Mouse (Mus musculus) lung, postnatal 0 days (tissue): Measurements from ENCODE around the gene Mapk3. TPM values are rescaled to one million over a fixed set of nuclear protein-coding genes. Genes with fewer than 3 reads are reported as not detected.
A peak's percentile ranks its signal among the peaks of the same experiment; 100 is the strongest.

ENCODE experiments used
- ATAC-seq: fragments of 200-750 bp; cut with Nextera tagmentation; 2 replicates; pipeline ENCODE4 v1.8.0; 2017; ENCODE audit warnings: moderate library complexity
- DNase-seq: peaks from one replicate; pipeline ENCODE4 v3.0.0-alpha.2; 2016; ENCODE audit warnings: low spot score
- H3K27ac ChIP-seq: fragments of 300-500 bp; sonication (generic); 2 replicates; pipeline ENCODE4 v1.5.1; 2014; ENCODE audit warnings: antibody characterized with exemption, mild to moderate bottlenecking, low read length, mixed read lengths
- H3K27me3 ChIP-seq: fragments of 300-500 bp; sonication (generic); replicated peaks from 2 replicates; pipeline ENCODE4 v1.6.1; 2014; ENCODE audit warnings: low read length, mixed read lengths; ENCODE audit not compliant: insufficient read depth
- H3K36me3 ChIP-seq: fragments of 300-500 bp; sonication (generic); 2 replicates; pipeline ENCODE4 v1.6.1; 2014; ENCODE audit warnings: low read length, mixed read lengths; ENCODE audit not compliant: insufficient read depth
- H3K4me1 ChIP-seq: fragments of 300-500 bp; sonication (generic); 2 replicates; pipeline ENCODE4 v1.6.1; 2014; ENCODE audit warnings: antibody characterized with exemption, low read depth, low read length, mixed read lengths; ENCODE audit not compliant: insufficient read depth
- H3K4me2 ChIP-seq: fragments of 300-500 bp; sonication (generic); replicated peaks from 2 replicates; pipeline ENCODE4 v1.6.1; 2014; ENCODE audit warnings: low read depth, mild to moderate bottlenecking, low read length, moderate library complexity, mixed read lengths
- H3K4me3 ChIP-seq: fragments of 300-500 bp; sonication (generic); 2 replicates; pipeline ENCODE4 v1.5.1; 2014; ENCODE audit warnings: low read depth, low read length
- H3K9ac ChIP-seq: fragments of 300-500 bp; sonication (generic); replicated peaks from 2 replicates; pipeline ENCODE4 v1.6.1; 2014; ENCODE audit warnings: low read depth, mild to moderate bottlenecking
- H3K9me3 ChIP-seq: fragments of 300-500 bp; sonication (generic); 2 replicates; pipeline ENCODE4 v1.6.1; 2016; ENCODE audit warnings: low read length, mixed read lengths
- CTCF ChIP-seq: IDR thresholded peaks from 2 replicates; pipeline ENCODE4 v1.5.1; 2016; ENCODE audit warnings: antibody characterized with exemption, mild to moderate bottlenecking
- EP300 ChIP-seq: IDR thresholded peaks from 2 replicates; pipeline ENCODE4 v1.6.1; 2016; ENCODE audit warnings: antibody characterized with exemption, mild to moderate bottlenecking, control low read depth
- WGBS: fragments of 180-500 bp; shearing (Covaris S2); extraction: QIAGEN DNeasy Blood & Tissue Kit; methylation state at CpG from one replicate; pipeline ENCODE4 v1.1.7; 2014; 5-methylcytosine and 5-hydroxymethylcytosine counted together
- polyA plus RNA-seq: library from polyadenylated mRNA; unstranded; fragments of >200 nt; fragmentation: Nextera tagmentation; extraction: Ambion mirVana; gene quantifications from 2 replicates; pipeline ENCODE4 v1.2.1, GENCODE M21; 2015

Gene Mapk3
- polyA plus RNA-seq, 1 experiment from 2014 or later, result 183 TPM

- H3K4me2 ChIP-seq, result no peak overlapping the region
- no peak overlapping the region for H3K27ac ChIP-seq
- no peaks in the 10 kb centered on the region for H3K27me3 ChIP-seq
- ATAC-seq, result no peak
- H3K9ac ChIP-seq, result no peak overlapping the region
- TF ChIP-seq EP300 (no peak), CTCF (no peak)
- no peak for DNase-seq
- 84% methylated on average over 2 of the region's 2 CpGs for WGBS
- H3K9me3 ChIP-seq, result no peaks in the 10 kb centered on the region
- peaks cover 17% of the 10 kb centered on the region for H3K36me3 ChIP-seq
- no peak overlapping the region for H3K4me3 ChIP-seq
- H3K4me1 ChIP-seq, result peaks cover 14% of the 10 kb centered on the region; the same call in 1 of the 2 replicates
Observed at GRCm38 (mm10) chr7:126773351-126773750, 13.9 kb downstream of the Mapk3 start.

- Histone ChIP-seq H3K4me3 (no peak overlapping the region), H3K27me3 (no peaks in the 10 kb centered on the region), H3K4me1 (peaks cover 14% of the 10 kb centered on the region; the same call in 1 of the 2 replicates), H3K9ac (no peak overlapping the region), H3K27ac (no peak overlapping the region), H3K9me3 (no peaks in the 10 kb centered on the region), H3K36me3 (peaks cover 8% of the 10 kb centered on the region), H3K4me2 (no peak overlapping the region)
- DNase-seq (no peak), ATAC-seq (no peak)
- WGBS, result 52% methylated on average over 2 of the region's 2 CpGs
- TF ChIP-seq EP300, result no peak
- TF ChIP-seq CTCF, result no peak
Observed at GRCm38 (mm10) chr7:126774463-126774862, 15.1 kb downstream of the Mapk3 start.

- peaks cover 8% of the 10 kb centered on the region; the same call in 1 of the 2 replicates for H3K36me3 ChIP-seq
- ATAC-seq (no peak), DNase-seq (no peak)
- no peaks in the 10 kb centered on the region for H3K9me3 ChIP-seq
- H3K9ac ChIP-seq, result no peak overlapping the region
- TF ChIP-seq EP300, result no peak
- peak; percentile 59 for TF ChIP-seq CTCF
- H3K27me3 ChIP-seq, result no peaks in the 10 kb centered on the region
- H3K4me3 ChIP-seq, result no peak overlapping the region
- H3K4me1 ChIP-seq, result peaks cover 20% of the 10 kb centered on the region; the same call in 1 of the 2 replicates
- 73% methylated on average over 10 of the region's 10 CpGs for WGBS
- H3K27ac ChIP-seq, result peak overlapping the region; percentile 94
- no peak overlapping the region for H3K4me2 ChIP-seq
Observed at GRCm38 (mm10) chr7:126775185-126775977, 16.0 kb downstream of the Mapk3 start.

GRCm38 (mm10) chr7:126775978-126776234, 16.5 kb downstream of the Mapk3 start:
- WGBS, result 48% methylated on average over 3 of the region's 3 CpGs
- peaks cover 4% of the 10 kb centered on the region; the same call in 1 of the 2 replicates for H3K36me3 ChIP-seq
- H3K27me3 ChIP-seq, result no peaks in the 10 kb centered on the region
- H3K27ac ChIP-seq, result peak overlapping the region; percentile 94
- peak; percentile 34 for ATAC-seq
- H3K4me3 ChIP-seq, result no peak overlapping the region
- H3K9ac ChIP-seq, result no peak overlapping the region
- peaks cover 25% of the 10 kb centered on the region for H3K4me1 ChIP-seq
- DNase-seq, result peak; percentile 67
- peak overlapping the region; percentile 94; the same call in 1 of the 2 replicates for H3K4me2 ChIP-seq
- no peaks in the 10 kb centered on the region for H3K9me3 ChIP-seq
- TF ChIP-seq CTCF (no peak), EP300 (no peak)

GRCm38 (mm10) chr7:126776598-126777057, 17.2 kb downstream of the Mapk3 start, which contains the start of gene Ypel3:
Gene Ypel3 (plus strand): TSS chr7:126776955.
- under 1% methylated on average over 16 of the region's 37 CpGs for WGBS
- Histone ChIP-seq H3K9me3 (no peaks in the 10 kb centered on the region), H3K36me3 (no peaks in the 10 kb centered on the region), H3K4me3 (peak within 1 kb of the TSS; percentile 93), H3K27ac (peak within 1 kb of the TSS; percentile 94), H3K4me1 (peaks cover 29% of the 10 kb centered on the region), H3K4me2 (peak within 1 kb of the TSS; percentile 94), H3K9ac (peak within 1 kb of the TSS; percentile 98), H3K27me3 (no peaks in the 10 kb centered on the region)
- peak; percentile 93 for ATAC-seq
- peak; percentile 29; the same call in 1 of the 2 replicates for TF ChIP-seq EP300
- TF ChIP-seq CTCF, result no peak
- peak; percentile 98 for DNase-seq

GRCm38 (mm10) chr7:126777476-126777875, 18.1 kb downstream of the Mapk3 start:
- peaks cover 29% of the 10 kb centered on the region for H3K4me1 ChIP-seq
- ATAC-seq, result no peak

More at GRCm38 (mm10) chr7:126777476-126777875, 18.1 kb downstream of the Mapk3 start:
- Histone ChIP-seq H3K36me3 (no peaks in the 10 kb centered on the region), H3K27ac (peak overlapping the region; percentile 94), H3K27me3 (no peaks in the 10 kb centered on the region), H3K9ac (peak overlapping the region; percentile 98), H3K9me3 (no peaks in the 10 kb centered on the region), H3K4me3 (peak overlapping the region; percentile 93), H3K4me2 (peak overlapping the region; percentile 94)
- TF ChIP-seq CTCF (no peak), EP300 (no peak)
- WGBS, result 38% methylated on average over 10 of the region's 10 CpGs
- peak; percentile 57 for DNase-seq
